Mouse (Mus musculus) embryonic stem cell, embryonic (primary cell): ENCODE data around the gene Frs3.

Experiments
- CTCF ChIA-PET, 4 experiments: fragments of 300-600 bp in 2 of 4; fragments of 350-600 bp in 2 of 4; sonication (Branson Sonifier 250); formaldehyde crosslinking; loops; one replicate each; lab custom pipeline; 2022; ENCODE audit warnings: inconsistent platforms in 2 of 4; lab: Charles Lee
- POLR2A ChIA-PET, 4 experiments: fragments of 300-600 bp in 2 of 4; fragments of 350-600 bp in 2 of 4; sonication (Branson Sonifier 250); formaldehyde crosslinking; loops; one replicate each; lab custom pipeline; 2022; ENCODE audit warnings: antibody characterized with exemption in 4 of 4, inconsistent platforms in 1 of 4; lab: Charles Lee

Frs3 gene

DNA sequence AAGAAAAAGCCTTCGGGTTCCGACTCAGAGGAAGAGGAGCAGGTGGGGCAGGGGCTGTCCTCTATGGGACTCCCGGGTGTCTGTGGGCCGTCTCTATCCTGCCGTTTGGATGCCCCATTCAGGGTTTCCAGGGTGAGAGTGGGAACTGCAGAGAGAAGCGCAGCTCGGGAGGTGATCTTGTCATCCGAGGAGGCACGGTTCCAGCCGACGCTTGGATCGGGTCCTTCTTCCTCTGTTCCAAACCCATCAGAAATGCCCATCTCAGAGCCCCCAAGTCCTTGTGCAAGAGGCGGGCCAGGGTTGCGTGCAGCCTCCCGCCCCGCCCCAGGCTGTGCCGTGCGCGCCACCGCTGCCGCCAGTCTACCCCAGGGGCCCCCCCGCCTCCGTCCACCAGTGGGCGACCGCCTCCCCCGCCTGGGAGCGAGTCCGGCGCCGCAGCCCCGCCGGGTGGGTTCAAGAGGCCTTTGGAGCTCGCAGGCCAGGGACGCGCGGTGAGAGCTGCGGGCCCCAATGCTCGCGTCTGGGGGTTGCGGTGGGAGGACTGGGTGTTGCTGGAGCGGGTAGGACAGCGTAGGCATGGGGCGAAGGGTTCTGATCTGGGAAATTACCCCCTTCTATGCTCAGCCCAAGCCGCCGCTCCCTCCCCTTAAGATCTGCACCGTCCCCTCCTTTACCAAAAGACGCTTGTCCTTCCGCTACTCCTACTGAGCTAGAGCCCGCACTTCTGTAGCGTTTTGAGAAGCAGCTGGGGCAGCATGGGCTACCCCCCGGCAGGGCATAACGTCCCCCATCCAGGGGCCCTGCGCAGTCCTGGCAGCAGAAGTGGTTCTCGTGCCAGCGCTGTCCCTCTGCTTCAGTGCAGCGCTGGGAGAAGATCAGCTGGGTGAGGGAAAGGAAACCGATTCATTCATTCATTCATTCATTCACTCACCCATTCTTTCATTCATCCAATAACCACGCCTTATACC is at the start of gene Frs3:
Gene Frs3 (plus strand): TSS at position 423 of the 968 bp plus-strand sequence.
- CTCF ChIA-PET: interaction anchor here (0.5 to 1.6 kb wide), 12 partner anchors 10 to 207 kb away, joined by 3 to 5 read pairs (median 3); no protein-coding TSS in a partner anchor
- POLR2A ChIA-PET: interaction anchor here (0.6 to 4.0 kb wide), 32 partner anchors 9 to 176 kb away, joined by 3 to 18 read pairs (median 4); partner anchors contain the start of genes Tfeb (in 2 of the 4) and Usp49 (in 1 of the 4)

DNA sequence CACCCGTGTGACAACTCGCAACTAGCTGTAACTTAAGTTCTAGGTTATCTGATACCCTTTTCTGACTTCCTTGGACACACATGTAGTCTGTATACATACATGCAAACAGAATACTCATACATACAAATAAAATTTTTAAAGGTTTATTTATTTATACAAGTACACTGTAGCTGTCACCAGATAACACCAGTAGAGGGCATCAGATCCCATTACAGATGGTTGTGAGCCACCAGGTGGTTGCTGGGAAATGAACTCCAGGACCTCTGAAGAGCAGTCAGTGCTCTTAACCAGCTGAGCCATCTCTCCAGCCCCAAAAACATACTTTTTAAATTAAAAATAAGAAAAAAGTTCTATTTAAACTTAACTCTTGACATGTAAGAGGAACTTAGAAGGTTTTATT is 45.8 kb upstream of the Frs3 start:
- CTCF ChIA-PET: interaction anchor here (0.6 to 1.8 kb wide), 28 partner anchors 10 to 458 kb away, joined by 3 to 14 read pairs (median 4); partner anchors contain the start of gene Gm21981 (in 1 of the 4)

DNA sequence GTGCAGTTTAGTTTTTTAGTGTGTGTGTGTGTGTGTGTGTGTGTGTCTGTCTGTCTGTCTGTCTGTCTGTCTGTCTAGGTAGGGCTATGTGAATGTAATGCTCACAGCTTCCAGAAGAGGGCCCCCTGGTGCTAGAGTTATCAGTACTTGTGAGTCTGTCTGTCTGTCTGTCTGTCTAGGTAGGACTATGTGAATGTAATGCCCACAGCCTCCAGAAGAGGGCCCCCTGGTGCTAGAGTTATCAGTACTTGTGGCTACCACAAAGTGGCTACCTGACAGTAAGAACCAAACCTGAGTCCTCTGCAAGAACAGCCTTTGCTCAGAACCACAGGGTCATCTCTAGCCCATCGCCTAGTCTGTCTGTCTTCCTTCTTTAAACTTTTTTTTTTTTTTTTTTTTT is 42.1 kb upstream of the Frs3 start:
- POLR2A ChIA-PET: interaction anchor here in 3 of 4 experiments (1.0 to 4.1 kb wide), 19 partner anchors 9 to 136 kb away, joined by 3 to 42 read pairs (median 4); no protein-coding TSS in a partner anchor
- CTCF ChIA-PET: interaction anchor here (0.6 to 5.1 kb wide), 38 partner anchors 9 to 1285 kb away, joined by 3 to 40 read pairs (median 4); partner anchors contain the start of genes Prickle4 (in 2 of the 4), Frs3 (in 1 of the 4), Gm21981 (in 1 of the 4) and Lrfn2 (in 1 of the 4)

More for the DNA sequence above, 45.8 kb upstream of the Frs3 start:
- POLR2A ChIA-PET: interaction anchor here (0.7 to 2.1 kb wide), 18 partner anchors 9 to 478 kb away, joined by 3 to 9 read pairs (median 4); partner anchors contain the start of genes Taf8 (in 1 of the 4) and Usp49 (in 1 of the 4)

DNA sequence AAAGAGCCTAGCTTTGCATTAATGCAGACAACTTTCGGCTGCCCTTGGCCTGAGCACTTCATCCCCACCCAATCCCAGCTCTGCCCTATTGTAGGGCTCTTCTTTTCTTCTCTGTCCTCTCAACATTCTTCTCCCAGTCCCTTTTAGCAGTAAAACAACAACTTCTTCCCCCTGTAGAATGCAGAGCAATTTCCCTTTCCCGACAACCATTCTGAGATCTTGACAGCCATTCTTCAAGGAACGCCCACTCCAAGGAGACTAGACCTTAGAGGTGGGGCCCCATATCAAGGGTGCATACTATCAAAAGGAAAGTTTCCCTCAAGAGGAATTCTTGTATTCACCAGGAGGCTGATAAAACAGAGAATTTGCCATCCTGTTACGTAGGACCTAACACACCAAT is 39.9 kb upstream of the Frs3 start:
- POLR2A ChIA-PET: interaction anchor here (0.6 to 4.1 kb wide), 39 partner anchors 7 to 508 kb away, joined by 3 to 42 read pairs (median 4); partner anchors contain the start of genes Frs3 (in 1 of the 4), Gm21981 (in 1 of the 4), Prickle4 (in 1 of the 4) and Tomm6 (in 1 of the 4)
- CTCF ChIA-PET: interaction anchor here (0.9 to 5.1 kb wide), 19 partner anchors 9 to 452 kb away, joined by 3 to 40 read pairs (median 6); partner anchors contain the start of gene Usp49 (in 1 of the 4)

DNA sequence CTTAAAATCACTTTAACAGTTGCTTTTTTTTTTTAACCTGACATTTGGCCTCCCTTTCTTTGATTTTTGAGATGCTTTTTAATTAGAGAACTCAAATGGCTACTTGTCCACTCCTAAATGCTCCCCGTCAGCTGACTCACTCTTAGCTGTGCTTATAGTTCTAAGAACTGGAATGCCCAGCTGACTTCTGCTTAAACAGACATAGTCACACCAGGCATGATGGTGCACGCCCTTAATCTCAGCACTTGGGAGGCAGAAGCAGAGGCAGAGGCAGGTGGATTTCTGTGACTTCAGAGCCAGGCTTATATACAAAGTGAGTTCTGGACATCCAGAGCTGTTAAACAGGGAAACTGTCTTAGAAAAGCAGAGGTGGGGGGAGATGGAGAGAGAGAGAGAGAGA is 36.9 kb upstream of the Frs3 start:
- POLR2A ChIA-PET: interaction anchor here (0.5 to 2.1 kb wide), 21 partner anchors 9 to 513 kb away, joined by 3 to 9 read pairs (median 3); no protein-coding TSS in a partner anchor
- CTCF ChIA-PET: interaction anchor here in 2 of 4 experiments (0.6 to 2.1 kb wide), 5 partner anchors 21 to 468 kb away, joined by 3 to 6 read pairs (median 3); no protein-coding TSS in a partner anchor

DNA sequence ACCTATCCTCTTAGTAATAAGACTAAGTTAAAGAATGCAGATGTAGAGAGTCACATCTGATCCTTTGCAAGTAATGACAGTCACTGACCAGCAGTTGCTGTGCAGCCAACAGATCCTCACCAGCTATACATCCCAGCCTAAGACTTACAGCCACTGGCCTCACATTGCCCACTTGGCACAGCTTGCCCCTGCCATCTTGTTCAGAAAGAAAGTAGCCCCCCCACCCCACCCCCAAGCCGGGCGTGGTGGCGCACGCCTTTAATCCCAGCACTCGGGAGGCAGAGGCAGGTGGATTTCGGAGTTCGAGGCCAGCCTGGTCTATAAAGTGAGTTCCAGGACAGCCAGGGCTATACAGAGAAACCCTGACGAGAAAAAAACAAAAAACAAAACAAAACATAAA is 34.5 kb upstream of the Frs3 start:
- ChIA-PET CTCF (interaction anchor here in 1 of 4 experiments (0.6 to 1.7 kb wide), 2 partner anchors 9 to 141 kb away, joined by 3 to 5 read pairs; no protein-coding TSS in a partner anchor), POLR2A (interaction anchor here in 3 of 4 experiments (1.0 to 3.4 kb wide), 10 partner anchors 10 to 143 kb away, joined by 3 to 37 read pairs (median 4); no protein-coding TSS in a partner anchor)

DNA sequence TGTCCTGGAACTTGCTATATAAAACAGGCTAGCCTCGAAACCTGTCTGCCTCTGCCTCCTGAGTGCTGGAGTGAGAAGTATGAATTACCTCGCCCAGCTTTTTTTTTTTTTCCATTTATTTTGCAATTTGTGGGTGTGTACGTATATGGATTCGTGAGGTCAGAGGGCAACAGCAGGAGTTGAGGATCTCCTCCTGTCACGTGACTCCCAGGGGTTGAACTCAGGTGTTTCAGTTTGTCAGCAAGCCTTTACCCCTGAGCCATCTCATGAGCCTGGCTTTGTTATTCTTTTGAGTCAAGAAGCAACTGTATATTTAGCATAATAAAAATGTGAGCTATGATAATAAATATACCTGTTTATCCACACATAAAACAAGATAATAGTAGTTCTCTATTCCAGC is 33.1 kb upstream of the Frs3 start:
- CTCF ChIA-PET: interaction anchor here in 3 of 4 experiments (0.6 to 1.7 kb wide), 6 partner anchors 21 to 446 kb away, joined by 3 to 5 read pairs (median 3); no protein-coding TSS in a partner anchor
- POLR2A ChIA-PET: interaction anchor here in 2 of 4 experiments (0.6 to 3.4 kb wide), 20 partner anchors 8 to 762 kb away, joined by 3 to 37 read pairs (median 4); partner anchors contain the start of genes Frs3 (in 1 of the 2) and Usp49 (in 1 of the 2)

DNA sequence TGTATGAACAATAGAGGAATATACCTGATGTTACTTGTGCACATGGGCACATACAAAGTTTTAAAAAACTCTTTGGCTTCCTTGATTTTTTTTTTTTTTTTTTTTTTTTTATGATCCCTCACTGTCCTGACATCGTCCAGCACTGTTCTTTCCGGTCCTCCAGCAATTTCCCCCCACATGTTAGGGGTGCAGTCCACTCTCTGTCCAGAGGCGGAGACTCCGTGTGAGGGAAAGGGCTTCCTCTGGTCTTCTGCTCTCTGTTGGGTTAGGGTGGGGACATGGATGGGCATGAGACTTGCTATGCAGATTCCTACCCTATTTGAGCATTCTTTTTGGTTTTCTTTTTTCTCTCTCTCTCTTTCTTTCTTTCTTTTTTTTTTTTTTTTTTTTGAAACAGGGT is 30.9 kb upstream of the Frs3 start:
- POLR2A ChIA-PET: interaction anchor here in 1 of 4 experiments (0.9 kb wide), 1 partner anchor 15 kb away, joined by 5 read pairs; no protein-coding TSS in a partner anchor
- CTCF ChIA-PET: no interaction called here

DNA sequence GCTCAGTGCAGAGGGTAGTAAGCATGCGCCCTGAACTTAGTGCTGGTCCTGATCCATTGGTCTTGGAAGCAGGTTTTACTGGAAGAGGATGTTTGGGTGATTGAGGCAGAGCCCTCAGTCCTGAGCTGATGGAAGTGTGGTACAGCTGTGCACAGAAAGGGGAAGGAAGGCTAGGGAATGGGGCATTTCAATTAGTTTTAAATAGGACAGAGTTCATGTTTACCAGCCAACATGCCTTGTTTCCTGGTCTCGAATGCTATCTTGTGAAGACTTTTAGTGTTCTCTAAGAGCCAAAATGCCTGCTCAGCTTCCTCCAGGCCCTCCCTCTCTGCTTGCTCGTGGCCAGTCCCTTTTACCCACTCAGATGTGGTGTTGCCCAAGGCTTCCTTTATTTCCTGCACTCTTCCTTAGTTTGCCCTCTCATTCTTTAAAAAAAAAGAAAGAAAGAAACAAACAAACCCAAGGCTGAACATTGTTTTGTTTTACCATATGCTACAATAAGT is 30.0 kb upstream of the Frs3 start:
- POLR2A ChIA-PET: interaction anchor here in 2 of 4 experiments (0.6 to 0.9 kb wide), 2 partner anchors 12 to 14 kb away, joined by 3 to 5 read pairs; no protein-coding TSS in a partner anchor
- CTCF ChIA-PET: interaction anchor here in 1 of 4 experiments (0.5 kb wide), 1 partner anchor 196 kb away, joined by 10 read pairs; no protein-coding TSS in a partner anchor

DNA sequence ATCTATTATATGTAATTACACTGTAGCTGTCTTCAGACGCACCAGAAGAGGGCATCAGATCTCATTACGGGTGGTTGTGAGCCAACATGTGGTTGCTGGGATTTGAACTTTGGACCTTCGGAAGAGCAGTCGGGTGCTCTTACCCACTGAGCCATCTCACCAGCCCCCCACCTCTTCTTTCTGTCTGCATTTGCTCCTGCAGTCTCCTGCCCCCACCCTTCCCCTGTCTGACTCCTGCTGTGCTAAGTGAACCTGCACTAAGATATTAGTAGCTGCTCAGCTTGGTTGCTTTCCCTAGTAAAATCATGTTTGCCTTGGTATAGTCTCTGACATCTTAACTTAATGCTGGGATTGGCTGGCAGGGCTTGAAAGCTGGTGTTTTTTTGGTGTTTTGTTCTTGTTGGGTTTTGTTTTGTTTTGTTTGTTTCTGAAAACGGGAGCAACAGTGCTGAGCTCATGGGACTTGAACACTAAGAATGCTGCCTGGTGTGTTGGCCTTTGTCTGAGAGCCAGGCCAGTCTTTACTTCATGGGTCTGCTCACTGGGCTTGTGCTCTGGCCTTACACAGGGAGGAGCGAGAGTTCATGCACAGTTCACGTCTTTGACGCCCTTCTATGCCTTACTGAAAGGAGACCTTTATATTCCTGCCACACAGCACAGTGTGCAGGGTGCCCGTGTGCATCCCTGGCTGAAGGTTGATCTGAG is 25.7 kb upstream of the Frs3 start:
- POLR2A ChIA-PET: interaction anchor here in 2 of 4 experiments (0.6 to 3.1 kb wide), 11 partner anchors 8 to 178 kb away, joined by 3 to 17 read pairs (median 4); partner anchors contain the start of gene Frs3 (in 1 of the 2)
- CTCF ChIA-PET: interaction anchor here (0.5 to 3.1 kb wide), 11 partner anchors 9 to 255 kb away, joined by 3 to 19 read pairs (median 4); partner anchors contain the start of genes Frs3 (in 1 of the 4), Gm21981 (in 1 of the 4) and Prickle4 (in 1 of the 4)

DNA sequence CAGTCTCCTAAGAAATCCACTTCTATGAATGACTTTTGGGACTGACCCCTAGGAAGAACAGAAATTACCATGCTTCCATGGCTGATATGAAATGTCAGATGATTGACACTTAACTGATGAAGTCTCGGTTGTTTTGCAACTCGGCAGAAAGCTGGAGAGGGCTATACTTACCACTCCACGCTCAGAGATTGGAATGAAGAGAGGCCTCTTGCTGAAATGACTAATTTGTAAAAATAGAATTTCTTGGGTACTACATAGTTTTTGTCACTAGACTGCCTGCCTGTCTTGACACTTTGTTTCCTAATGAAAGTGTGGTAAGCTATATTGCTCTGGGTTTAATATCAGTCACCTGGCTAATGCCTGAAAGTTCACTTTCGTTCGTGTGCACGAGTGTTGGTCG is 24.4 kb upstream of the Frs3 start:
- ChIA-PET POLR2A (interaction anchor here in 3 of 4 experiments (0.6 to 3.1 kb wide), 11 partner anchors 8 to 55 kb away, joined by 3 to 17 read pairs (median 3); no protein-coding TSS in a partner anchor), CTCF (no interaction called here)

DNA sequence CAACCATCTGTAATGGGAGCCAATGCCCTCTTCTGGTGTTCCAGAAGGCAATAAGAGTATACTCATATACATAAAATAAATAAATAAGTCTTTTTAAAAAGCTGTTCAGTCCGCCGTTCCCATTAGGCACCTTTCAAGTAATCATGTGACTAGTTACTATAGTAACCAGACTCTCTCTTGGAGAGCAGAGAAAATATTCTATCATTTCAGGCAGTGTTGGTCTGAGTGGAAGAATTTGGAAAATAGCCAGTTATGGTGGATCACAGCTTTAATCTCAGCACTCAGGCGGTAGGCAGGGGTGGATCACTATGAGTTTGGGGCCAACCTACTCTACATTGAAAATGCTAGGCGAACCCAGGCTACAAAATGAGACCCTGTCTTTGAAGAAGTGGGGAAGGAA is 19.7 kb upstream of the Frs3 start:
- POLR2A ChIA-PET: interaction anchor here in 2 of 4 experiments (1.0 to 7.2 kb wide), 4 partner anchors 9 to 18 kb away, joined by 3 to 66 read pairs (median 3); no protein-coding TSS in a partner anchor

DNA sequence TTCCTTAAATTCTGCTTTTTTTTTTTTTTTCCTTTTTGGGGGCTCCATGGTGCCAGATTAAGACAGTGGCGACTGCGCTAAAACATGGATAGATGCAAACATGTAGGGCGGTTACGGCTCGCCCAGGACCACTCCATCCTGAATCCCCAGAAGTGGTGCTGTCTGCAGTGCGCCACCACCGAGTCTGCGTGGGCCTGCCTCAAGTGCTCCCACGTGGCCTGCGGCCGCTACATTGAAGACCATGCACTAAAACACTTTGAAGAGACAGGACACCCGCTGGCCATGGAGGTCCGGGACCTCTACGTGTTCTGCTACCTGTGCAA is 16.9 kb upstream of the Frs3 start:
- POLR2A ChIA-PET: interaction anchor here in 3 of 4 experiments (0.7 to 7.2 kb wide), 40 partner anchors 9 to 346 kb away, joined by 3 to 66 read pairs (median 5); partner anchors contain the start of genes Frs3 (in 2 of the 3), Gm21981 (in 2 of the 3), Prickle4 (in 2 of the 3) and Taf8 (in 2 of the 3)
- CTCF ChIA-PET: interaction anchor here (0.6 to 4.2 kb wide), 21 partner anchors 10 to 429 kb away, joined by 3 to 19 read pairs (median 4); partner anchors contain the start of genes Gm21981 (in 1 of the 4) and Prickle4 (in 1 of the 4)

More for the DNA sequence above, 19.7 kb upstream of the Frs3 start:
- CTCF ChIA-PET: interaction anchor here in 1 of 4 experiments (1.0 kb wide), 1 partner anchor 21 kb away, joined by 3 read pairs; no protein-coding TSS in a partner anchor

DNA sequence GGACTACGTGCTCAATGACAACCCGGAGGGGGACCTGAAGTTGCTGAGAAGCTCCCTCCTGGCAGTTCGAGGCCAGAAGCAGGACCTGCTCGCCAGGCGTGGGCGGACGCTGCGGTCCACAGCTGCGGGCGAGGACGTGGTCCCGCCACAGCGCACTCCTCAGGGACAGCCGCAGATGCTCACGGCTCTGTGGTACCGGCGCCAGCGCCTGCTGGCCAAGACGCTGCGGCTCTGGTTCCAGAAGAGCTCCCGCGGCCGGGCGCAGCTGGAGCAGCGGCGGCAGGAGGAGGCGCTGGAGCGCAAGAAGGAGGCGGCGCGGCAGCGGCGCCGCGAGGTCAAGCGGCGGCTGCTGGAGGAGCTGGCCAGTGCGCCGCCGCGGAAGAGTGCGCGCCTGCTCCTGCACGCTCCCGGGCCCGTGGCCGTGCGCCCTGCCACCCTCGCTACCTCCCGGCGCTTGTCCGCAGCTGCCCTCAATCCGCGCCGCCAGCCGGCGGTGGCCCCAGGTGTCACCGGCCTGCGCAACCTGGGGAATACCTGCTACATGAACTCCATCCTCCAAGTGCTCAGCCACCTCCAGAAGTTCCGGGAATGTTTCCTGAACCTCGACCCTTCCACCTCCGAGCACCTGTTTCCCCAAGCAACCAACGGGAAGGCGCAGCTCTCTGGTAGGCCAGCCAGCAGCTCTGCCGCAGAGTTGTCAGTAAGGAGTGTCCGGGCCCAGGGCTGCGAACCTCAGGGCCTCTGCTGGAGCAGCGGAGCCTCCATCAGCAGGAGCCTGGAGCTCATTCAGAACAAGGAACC is 16.3 kb upstream of the Frs3 start:
- ChIA-PET POLR2A (interaction anchor here in 3 of 4 experiments (0.7 to 7.2 kb wide), 58 partner anchors 8 to 369 kb away, joined by 3 to 66 read pairs (median 5); partner anchors contain the start of genes Frs3 (in 2 of the 3), Gm21981 (in 2 of the 3), Prickle4 (in 2 of the 3) and Taf8 (in 2 of the 3)), CTCF (interaction anchor here (0.6 to 4.2 kb wide), 33 partner anchors 9 to 532 kb away, joined by 3 to 19 read pairs (median 4); partner anchors contain the start of genes Gm21981 (in 1 of the 4) and Prickle4 (in 1 of the 4))

DNA sequence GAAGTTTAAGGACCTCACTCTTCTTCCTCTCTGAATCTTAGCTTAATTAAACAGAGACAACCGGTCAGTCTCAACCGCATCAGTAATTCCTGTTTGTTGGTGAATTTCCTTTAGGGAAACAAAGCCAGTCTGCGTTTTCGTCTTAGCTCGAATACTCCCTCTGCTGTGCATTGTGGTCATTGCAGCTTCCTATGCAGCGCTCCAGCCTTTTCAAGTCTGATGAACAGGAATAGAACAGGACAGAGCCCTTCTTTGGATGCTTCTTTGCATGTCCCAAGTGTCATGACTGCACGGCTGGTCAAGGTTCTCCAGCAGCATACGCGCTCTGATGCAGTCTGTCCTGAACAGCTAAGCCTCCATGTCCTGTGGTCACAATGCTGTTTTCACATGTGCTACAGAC is 12.2 kb upstream of the Frs3 start:
- ChIA-PET POLR2A (interaction anchor here (0.6 to 2.0 kb wide), 29 partner anchors 8 to 166 kb away, joined by 3 to 21 read pairs (median 4); partner anchors contain the start of genes Prickle4 (in 1 of the 4) and Tomm6 (in 1 of the 4)), CTCF (interaction anchor here (0.5 to 3.9 kb wide), 45 partner anchors 8 to 544 kb away, joined by 3 to 40 read pairs (median 4); partner anchors contain the start of genes Gm21981 (in 2 of the 4), Prickle4 (in 2 of the 4) and Usp49 (in 1 of the 4))
